Mouse (Mus musculus) liver, embryonic 11.5 days (tissue): ENCODE results near the gene Eci3. TPM values are rescaled to one million over a fixed set of nuclear protein-coding genes. Genes with fewer than 3 reads are reported as not detected.

Source experiments
- polyA plus RNA-seq: library from polyadenylated mRNA; unstranded; fragments of >200 nt; fragmentation: Nextera tagmentation; extraction: Ambion mirVana; gene quantifications from 2 replicates; pipeline ENCODE4 v1.2.1, GENCODE M21; 2014

The Eci3 gene
- polyA plus RNA-seq, 1 experiment from 2014 or later = 0.37 TPM

Other genes starting within 250 kb of the Eci3 start
- not detected in 2 replicates for gene Fam50b, start 229.0 kb downstream of the Eci3 start, polyA plus RNA-seq
- gene Prpf4b, start 88.5 kb downstream of the Eci3 start, polyA plus RNA-seq = 97.7 and 99.3 TPM in 2 replicates
- gene Fam217a, start 39.5 kb downstream of the Eci3 start, polyA plus RNA-seq = 0.79 and 1.1 TPM in 2 replicates
- gene 4933417A18Rik, start 39.4 kb downstream of the Eci3 start, polyA plus RNA-seq = not detected in 2 replicates
- 85.9 and 93.9 TPM in 2 replicates for gene Eci2, start 63.3 kb upstream of the Eci3 start, polyA plus RNA-seq